Mouse (Mus musculus) v-Abl transformed pro-B cells (cell line): ENCODE results near the gene Muc16.

Source experiments
- in situ Hi-C, 2 experiments: fragments of 400-800 bp; cut with MboI; formaldehyde crosslinking; loops; one replicate each; pipeline ENCODE4 v1.15.1; 2025; ENCODE audit not compliant: unreplicated experiment in 2 of 2

Gene Muc16

DNA sequence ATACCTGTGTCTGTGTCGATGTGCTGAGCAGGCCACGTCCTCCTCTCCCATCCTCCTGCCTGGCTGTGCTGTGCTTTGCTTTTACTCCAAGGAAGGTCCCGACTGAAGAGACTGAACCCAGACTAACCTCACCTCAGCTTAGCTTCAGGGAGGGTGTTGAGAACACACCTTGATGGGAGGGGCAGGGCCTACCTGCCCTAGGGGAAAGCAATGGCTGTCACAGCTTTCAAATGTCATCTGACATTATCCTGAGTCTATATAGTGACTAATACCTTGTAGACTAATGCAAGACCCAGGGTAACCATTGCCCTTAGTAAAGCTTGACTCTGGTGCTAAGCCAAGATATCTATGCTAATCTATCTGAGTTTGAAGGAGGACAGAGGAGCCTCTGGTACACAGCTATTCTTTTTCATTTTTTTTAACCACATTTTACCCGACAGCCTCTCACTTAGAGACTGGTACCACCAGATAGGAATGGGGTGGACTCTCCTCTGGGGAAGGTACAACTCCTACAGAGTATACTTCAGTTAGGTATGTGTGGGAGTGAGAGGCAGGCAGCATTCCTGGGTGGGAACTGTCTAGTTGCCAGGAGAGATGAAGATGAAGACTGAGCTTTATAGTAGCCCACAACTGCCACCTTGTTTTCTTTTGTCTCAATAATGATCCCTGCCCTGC, at the start of gene Muc16:
Muc16 (minus strand) TSS at position 51 of the 675 bp plus-strand sequence.
- in situ Hi-C loops, result no loop called here

DNA sequence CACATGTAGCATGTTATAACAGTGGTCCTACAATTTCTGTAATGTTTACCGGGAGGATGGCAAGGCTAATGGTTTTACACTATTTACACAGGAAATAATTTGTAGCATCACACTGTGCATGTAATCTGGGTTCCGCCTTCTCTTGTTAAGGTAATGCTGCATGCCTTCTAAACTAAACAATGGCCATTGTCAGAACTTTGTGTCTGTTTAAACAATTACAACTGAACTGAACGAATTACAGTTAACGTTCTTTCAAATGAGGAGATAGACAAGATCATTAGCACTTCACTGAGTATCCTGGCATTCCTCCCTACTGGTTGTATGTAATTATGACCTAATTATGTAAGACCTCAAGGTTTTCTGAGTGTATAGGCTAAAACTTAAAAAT, 48.4 kb upstream of the Muc16 start:
- in situ Hi-C loops, result no loop called here

DNA sequence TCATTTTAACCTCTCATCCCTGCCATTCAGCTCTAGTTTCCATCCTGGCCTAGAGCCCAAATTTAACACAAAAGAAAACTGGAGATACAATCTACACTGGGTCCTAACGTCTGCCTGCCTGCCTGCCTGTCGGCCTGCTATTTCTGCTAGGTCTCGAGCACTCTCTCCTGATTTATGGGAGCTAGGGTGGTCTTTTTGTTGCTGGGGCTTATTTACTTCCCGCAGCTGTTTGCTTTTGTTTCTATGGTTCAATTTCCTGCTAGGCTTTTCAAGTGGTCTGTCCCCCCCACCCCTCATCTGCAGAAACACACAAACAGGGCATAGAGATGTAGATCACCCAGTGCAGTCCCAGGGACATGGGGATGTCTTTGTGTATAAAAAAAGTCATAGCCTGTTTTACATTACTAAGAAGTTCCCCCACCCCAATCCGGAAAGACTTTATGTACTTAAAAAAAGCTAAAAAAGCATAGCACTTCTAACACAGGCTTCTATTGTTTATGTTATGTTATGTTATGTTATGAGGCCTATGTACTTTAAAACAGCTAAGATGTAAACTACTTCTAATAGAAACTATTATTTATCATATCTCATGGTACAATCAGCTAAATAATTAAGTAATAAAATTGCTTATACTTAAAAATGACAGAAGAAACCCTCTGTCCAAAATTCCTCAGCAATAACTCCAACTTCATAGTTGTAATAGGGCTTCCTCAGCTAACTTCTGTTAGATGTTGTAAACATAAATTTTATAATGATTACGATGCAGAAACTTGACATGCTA, 47.8 kb upstream of the Muc16 start:
- in situ Hi-C loops, result no loop called here

DNA sequence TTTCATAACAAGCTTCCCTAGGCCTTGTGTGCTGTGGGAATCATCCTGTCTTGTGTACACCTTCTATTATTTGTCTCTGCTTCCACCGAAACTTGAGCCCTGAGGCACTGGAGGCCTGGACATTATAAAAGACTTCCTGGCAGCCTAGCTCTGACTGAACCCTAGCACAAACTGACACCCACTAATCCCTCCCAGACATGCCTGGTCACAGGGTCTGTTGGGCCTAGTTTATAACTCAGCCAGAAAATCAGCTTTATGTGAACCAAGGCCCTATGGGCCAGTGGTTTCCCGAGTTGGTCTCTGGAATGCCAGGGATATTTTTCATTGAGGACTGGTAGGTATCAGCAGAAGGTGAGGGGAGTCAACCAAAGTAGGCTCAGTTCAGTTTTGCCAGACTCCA, 46.7 kb upstream of the Muc16 start:
- in situ Hi-C loops, result no loop called here

DNA sequence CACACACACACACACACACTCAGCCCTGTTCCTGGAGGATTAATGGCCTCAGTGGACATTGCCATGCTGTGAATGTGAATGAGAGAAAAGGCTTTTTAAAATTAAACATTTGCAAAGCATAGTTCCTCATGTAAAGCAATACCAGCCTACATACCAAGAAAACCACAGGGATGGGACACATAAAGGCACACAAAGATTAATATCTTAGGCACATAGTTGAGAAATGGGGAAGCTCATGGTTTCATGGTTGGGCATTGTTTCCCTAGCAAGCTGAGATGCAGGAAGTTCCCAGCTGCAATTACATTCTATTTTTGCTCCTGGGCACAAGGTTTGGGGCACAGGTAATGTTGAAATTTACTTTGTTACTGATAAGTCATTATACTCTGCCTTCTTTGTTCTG, 31.3 kb upstream of the Muc16 start:
- in situ Hi-C loops, result no loop called here

DNA sequence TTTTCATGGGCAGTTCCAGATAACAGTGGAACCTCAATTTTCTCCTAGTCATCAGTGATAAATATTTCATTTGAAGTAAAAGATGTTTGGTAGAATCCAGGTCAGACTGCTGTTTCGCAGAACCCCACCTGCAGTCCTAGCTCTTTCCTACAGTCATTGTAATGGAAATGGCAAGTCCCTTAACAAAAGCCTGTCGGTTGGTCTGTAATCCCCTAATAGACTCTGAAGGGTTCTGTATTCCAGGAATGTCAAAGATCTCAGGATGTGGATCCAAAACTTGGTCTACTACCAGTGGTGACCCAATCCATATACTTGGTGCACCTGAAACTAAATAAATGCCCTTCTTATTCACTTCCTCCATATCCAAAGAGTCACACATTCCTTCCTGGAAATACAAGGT, 76.0 kb downstream of the Muc16 start:
- in situ Hi-C loops, result no loop called here

DNA sequence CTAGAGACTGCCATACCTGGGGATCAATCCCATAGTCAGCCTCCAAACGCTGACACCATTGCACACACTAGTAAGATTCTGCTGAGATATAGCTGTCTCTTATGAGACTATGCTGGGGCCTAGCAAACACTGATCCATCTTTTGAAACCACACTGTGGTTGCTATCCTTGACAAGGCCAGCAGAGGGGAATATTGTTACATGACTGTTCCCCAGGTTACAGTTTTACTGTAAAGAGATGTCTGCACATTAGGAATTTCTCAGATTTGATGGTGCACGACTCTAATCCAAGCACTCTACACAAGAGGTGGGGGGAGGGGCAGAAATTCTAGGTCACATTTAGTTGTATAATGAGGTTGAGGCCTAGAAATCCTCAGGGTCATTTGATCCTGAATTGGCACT, 166.2 kb downstream of the Muc16 start:
- in situ Hi-C loops, result no loop called here

DNA sequence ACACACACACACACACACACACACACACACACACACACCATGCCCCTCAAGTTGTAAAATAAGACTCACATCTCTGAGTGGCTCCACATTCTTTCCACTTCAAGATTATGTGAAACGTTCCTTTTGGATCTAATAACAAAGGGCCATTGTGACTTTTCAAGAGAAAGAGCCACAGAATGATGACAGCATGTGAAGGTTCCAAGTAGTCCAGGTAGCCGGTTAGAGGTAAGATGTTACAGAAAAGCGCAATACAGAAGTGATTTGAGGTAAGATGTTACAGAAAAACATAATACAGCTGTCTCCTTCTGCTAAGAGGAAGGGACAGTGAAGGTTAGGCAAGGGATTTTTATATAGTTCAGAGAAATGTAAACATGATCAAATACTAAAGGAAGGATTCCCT, 196.2 kb downstream of the Muc16 start, which contains the start of the genes Zfp558 and Mbd3l1:
Zfp558 (minus strand) TSS at position 101 of the 400 bp plus-strand sequence.
Mbd3l1 (plus strand) TSS at position 192 of the 400 bp plus-strand sequence.
- in situ Hi-C loops, result no loop called here

DNA sequence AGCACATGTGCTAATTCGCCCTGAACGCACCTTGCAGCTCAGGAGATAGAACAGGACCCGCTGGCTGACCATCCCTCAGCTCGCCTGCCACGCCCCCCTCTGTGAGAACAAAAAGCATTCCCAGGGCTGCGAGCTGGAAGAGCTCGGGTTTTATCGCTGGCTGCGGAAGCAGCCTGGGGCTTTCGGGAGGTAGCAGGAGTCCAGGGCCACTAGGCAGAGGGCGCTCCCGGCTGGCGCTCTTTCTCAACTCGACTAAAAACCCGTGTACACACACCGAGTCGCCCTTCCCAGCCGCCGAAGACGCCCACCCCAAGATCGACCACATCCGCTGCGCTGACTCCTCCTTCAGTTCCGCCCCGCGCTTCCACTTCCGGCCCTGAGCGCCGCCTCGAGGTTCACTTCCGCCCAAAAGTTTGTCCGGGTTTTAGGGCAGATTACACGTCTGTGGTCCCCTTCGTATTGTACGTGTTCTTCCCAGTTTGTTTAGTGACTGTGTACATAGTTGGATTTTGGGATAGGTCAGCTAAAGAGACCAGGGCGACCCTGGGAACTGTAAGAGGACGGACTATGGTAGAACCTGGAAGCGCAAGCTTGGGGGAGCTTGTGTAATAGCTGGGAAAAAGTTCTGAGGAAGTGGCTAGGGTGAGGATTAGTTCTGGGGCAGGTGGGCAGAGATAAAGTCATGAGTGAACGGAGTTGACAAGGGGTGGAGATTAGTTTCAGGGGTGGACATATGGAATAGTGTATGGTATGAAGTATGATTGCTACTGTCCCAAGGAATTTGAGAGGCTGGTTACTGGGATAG, 200.8 kb downstream of the Muc16 start:
- in situ Hi-C loops, result no loop called here

DNA sequence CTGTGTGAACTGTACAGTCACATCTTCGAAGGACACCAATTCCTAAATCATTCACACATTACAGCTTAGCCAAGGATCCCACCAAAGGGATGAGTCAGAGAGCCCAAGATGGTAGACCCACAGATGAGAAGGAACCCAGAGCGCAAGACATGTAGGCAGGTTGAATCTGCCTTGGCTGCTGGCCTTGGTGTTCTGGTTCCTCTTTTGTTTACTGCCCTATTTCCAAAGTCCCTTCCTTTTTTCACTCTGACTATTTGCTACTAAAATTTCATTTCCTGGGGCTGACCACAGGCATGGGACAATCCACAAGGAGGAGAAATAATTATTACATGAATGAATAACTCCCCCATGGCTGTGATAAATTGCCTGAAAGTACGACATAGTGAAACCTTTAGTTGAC, 206.3 kb downstream of the Muc16 start:
- in situ Hi-C loops, result no loop called here

DNA sequence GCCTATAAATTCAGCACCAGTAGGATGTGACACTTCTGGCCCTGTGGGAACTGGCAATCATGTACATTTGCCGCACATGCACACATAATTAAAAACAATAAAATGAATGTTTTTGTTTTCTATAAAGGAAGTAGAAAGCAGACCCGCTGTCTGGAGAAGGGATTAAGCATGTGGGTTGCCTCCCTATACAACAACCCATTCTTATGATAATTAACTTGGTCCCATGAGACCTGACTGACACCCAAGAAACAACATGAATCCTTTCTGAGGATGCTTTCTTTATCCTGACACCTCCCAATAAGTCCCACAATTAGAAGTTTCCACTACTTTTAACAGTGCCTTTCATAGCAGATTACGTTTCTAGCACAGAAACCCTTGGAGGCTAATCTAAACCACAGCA, 207.0 kb downstream of the Muc16 start:
- in situ Hi-C loops, result no loop called here

DNA sequence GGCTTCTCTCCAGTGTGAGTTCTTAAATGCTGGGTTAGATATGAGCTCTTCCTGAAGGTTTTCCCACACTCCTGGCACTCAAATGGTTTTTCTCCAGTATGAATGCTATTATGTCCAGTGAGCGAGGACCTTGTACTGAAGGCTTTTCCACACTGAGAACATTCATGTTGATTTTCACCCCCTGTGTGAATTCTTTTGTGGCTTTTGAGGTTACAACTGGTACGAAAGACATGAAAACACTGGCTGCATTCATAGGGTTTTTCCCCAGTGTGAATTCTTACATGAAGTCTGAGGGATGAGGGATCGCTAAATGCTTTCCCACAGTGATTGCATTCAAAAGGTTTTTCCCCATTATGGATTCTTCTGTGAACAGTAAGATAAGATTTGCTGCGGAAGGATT, 217.8 kb downstream of the Muc16 start:
- in situ Hi-C loops, result no loop called here
